Mouse (Mus musculus) retina, postnatal 1 day (tissue): ENCODE data around the gene Dctn3.
"Not testable (repeated sequence)": the region's sequence is repeated elsewhere in the genome, so short reads cannot be mapped to it uniquely, and the experiment has no call there.

Source experiments
- DNase-seq: peaks from one replicate; pipeline ENCODE4 v3.0.0-alpha.2; 2012

Gene Dctn3

DNA sequence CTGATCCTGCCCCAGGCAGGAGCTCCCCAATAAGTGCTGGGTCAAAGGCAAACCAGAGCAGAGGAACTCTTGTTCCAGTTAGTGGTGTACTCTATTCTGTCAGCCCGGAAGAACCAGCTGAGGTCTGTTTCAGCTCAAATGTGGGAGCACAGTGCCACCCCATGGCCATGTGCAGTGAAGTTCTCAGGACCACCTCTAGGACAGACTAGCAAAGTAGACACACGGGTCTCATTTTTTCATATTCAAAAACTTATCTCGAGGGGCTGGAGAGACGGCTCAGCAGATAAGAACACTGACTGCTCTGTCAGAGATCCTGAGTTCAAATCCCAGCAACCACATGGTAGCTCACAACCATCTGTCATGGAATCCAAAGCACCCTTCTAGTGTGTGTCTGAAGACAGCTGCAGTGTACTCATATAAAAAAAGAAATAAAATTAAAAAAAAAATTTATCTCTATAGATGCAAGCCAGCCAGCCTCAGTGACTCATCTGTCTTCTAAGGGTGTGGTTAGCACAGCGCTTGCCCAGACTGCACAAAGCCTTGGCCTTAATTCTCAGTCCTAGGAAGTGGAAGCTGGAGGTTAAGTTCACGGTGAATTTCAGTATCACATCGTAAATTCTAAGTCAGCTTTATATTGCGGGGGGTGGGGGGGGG lies 14.8 kb upstream of the Dctn3 start:
- DNase-seq = peak; percentile 86

DNA sequence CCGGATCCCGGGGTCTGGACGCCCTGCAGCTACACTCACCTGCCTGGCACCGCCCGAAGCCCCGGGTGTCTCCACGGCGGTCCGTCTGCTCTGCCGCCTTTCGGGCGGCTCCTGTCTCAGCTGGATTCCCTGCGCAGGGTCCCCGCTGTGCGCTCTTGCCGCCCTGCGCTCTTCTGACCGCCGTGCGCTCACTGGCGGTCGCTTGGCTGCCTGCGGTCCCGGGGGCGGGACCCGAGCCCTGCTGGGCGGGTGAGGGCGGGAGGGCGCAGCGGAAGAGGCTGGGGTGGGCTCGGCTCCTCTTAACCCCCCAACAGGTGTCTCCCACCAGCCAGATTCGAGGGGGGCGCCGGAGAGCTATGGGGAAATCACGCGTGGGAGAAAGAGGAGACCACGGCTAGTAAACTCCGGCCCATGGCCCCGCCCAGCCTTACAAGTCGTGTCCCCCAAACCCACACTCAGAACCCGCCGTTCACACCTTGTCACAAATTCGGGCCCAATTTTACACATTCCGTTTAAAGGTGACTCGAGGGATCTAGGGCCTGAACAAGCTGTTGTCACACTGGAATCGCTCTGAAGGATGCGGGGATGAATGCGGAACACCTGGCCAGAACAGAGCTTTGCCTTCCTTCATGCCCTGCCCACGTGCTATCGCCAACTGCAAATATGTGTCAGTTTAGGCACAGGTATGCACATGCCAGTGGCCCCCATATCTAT lies 8.2 kb upstream of the Dctn3 start, which contains the start of gene Arid3c:
Gene Arid3c (minus strand): TSS at position 91 of the 714 bp plus-strand sequence.
- peak; percentile 63 for DNase-seq

DNA sequence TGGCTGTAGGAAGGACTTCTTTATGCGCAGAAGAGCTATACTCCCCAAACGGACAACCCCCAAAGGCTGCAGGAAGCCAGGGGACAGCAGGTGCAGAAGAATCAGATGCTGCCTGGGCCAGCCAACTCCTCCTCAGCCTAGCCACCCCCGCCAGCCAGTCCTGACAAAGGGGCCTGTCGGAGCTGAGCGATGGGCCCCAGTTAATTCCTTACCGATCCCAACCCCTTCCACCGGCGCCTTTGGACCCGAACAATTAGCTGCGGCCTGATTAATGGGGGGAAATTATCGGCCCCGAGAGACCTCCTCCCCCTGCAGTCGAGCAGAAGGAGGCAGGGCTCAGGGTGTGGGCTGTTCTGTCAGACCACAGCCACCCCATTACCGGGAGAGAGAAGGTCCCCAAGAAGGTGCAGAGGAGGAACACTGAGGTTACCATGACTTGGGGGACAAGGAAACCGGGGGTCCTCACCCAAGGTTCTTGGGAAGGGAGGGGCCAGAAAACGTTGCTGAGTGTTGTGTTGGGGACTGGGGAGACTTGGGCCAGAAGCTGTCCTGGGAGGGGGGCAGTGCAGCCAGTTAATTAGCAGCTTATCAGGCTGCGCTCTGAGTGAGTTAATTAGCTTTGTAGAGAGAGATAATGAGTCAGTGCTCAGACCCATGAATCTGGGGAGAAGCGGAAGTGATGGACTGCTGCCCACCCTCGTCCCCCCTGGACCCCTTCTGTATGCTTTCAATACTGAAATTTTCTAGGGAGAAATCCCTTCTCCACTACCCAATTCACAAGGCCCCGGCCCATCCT lies 4.1 kb upstream of the Dctn3 start:
- peak; percentile 68 for DNase-seq

DNA sequence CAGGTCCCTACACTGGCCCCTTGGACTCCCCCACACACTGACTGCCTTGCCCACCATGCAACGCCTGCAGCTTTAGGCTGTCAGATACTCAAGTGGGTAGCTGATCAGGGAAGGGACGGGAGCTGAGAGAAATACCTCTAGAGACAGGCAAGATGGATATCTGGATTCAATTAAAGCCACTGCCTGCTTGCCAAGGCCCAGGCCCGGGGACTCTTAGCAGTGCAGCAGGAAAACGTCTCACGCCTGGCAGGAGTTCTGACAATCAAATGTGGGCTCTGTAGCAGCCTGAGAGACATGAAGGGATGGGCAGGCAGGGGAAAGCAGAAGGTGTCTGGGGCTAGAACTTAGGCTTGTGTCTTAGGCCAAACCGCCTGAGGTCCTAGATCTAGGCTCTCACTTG lies 6.1 kb downstream of the Dctn3 start:
- no peak for DNase-seq

DNA sequence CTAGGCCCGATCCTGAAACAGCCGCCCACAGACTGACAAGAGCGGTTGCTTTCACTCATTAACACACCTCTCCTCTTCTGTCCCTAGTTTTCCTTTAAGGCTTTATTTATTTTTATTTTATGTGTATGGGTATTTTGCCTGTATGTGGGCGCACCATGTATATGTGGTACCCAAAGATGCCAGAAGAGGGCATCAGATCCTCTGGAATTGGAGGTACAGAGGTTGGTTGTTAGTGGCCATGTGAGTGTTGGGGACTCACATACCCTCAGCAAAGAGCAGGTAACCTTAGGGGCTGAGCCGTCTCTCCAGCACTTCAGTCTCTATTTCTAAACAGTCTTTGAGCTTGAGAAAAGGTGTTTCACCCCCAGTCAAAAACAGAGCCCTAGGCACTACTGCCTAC lies 7.4 kb downstream of the Dctn3 start:
- DNase-seq = peak; percentile 64

DNA sequence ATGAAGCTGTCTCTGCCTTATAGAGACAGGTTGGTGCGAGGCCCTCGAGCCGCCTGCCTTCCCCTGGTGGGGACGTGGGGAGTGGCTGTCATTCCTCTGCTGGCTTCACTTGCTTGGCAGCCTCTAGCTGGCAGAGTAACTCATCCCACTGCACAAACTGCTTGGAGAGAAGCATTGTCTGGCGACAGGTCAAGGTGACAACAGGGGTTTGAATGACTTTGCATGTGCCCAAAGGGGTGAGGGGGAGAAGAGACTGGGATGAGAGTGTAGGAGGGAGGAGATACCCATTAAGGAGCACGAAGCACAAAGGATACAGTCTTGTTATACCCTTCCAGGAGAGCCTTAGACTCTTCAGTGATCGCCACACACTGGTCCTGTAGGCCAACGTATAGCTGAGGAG lies 7.9 kb downstream of the Dctn3 start:
- no peak for DNase-seq

DNA sequence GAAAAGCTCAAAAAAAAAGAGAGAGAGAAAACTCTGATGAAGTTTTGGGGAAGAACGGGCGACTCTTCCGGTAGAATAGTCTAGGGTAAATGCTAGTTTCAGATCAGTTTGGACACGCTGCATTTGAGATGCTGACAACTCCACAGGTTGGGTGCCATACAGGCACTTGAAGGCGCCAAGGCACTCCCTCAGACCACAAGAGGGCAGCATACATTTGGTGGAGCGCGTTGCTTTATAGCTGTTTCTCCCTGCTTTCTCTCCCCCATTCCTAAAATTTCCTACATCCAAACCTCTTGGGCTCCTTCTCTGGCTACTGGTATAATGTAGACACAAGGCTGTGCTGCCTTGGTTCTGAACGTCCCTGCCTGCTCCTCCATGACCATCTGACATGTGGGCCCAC lies 8.7 kb downstream of the Dctn3 start:
- peak; percentile 79 for DNase-seq

DNA sequence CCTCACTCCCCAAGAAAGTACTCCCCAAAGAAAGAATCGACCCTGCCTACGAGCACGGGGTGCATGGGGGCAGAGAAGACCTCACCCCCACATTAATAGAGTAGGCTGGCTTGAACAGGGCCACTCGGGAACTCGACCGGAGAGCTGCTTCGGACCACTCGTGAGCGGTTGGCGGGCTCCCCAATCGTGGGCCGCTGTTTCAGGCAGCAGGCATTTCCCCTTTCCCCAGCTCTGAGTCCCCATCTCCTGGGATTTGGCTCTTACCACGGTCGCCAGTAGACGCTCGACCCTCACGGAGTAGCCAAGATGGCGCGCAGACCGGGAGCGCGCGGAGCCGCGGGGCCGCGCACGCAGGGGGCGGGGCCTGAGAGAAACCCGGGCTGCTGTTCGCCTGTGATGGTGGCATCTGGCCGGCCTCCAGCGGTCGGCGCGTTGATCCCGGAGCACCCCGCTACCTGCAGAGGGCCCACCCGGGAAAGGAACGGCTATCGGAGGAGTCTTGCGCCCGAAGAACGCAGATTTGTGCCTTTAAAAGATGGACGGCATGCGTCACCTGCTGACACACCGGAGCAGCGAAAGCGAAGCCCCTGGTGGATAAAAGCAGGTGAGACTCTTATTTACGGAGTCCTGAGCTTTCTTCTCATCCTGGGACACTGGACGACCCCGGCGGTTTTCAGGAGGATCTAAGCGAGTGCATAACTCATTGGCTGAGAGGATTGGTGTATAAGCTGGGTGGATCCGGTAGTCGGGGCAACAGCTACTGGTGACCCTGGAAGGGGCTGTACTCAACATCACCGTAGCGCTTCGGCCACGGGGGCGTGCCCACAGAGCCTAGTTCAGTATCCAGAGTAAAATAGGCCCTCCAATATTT lies 9.5 kb downstream of the Dctn3 start, which contains the start of gene Rpp25l:
Gene Rpp25l (minus strand): TSS at position 338 of the 871 bp plus-strand sequence.
- peak; percentile 90 for DNase-seq

DNA sequence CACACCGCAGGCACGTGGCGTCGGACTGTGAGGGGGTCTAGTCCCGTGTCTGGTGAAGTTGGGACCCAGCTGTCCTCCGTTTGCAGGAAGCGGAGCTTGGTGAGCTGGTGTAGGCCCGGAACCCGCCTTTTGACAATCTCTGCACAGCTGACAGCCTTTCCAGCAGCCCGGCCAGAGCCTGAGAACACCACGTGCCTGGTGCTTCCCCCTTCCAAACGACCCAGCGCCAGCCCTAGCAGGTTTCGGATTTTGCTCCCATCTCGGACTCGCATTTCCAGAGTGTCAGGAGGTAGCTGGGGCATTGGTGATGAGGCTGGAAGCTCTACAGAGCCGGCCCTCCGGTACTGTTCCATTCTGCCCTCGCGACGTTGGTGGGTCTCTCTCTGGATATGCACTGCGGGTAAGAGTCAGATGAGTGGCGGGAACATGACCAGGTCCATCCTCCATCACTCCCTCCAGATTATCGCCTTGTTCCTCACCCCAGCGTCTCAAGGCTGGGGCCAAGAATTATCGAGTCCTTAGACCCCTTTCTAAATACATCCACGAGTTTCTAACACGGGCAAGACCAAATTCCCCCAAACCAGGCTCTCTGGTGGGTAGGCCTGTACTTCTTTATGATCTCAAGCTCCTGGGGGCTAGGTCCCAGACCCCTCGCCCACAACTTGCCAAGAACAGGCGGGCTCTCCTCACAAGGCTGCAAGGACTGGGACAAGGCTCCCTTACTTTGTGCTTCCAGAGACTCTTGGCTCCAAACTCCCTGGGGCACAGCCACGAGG lies 10.4 kb downstream of the Dctn3 start:
- no peak for DNase-seq

DNA sequence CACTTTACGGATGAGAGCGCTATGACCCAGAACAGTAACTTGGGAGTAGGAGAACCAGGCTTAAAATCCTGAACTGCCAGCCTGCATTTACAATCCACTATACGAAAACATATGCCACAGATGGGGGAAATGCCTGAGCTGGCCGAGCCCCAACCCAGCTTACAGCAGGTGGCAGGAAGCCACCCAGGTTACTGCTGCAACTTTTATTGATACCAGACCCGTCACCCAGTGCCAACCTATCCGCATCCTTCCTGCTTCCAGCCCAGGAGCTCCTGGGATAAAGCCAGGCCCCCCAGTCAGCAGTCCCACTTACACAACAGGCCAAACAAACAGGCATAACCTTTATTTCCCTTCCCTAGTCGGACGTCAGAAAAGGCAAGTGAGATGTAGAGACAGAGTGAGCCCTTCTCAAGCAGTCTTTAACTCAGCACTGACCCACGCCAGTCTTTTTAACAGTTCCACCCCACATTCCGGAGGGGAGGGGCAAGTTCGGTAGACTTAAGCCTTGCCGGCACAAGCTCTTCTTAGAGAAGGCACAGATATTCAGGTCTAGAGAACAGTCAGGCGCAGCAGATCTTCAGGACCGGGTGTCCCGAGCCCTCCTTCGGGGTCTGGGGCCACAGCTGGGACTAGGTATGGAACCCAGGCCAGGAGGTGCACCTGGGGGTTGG lies 11.1 kb downstream of the Dctn3 start:
- no peak for DNase-seq

DNA sequence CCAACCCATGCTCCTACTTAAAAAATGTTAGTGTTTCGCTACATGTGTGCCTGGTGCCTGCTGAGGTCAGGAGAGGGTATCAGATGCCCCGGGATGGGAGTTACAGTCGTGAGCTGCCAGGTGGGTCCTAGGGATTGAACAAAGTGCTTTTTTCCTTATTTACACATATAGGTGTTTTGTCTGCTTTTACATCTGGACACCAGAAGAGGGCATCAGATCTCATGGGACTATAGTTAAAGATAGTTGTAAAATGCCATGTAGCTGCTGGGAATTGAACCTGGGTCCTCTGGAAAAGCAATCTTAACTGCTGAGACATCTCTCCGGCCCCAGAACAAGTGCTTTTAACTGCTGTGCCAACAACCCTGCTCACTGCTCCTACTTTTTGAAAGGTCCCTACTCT lies 12.7 kb downstream of the Dctn3 start:
- DNase-seq = no peak

DNA sequence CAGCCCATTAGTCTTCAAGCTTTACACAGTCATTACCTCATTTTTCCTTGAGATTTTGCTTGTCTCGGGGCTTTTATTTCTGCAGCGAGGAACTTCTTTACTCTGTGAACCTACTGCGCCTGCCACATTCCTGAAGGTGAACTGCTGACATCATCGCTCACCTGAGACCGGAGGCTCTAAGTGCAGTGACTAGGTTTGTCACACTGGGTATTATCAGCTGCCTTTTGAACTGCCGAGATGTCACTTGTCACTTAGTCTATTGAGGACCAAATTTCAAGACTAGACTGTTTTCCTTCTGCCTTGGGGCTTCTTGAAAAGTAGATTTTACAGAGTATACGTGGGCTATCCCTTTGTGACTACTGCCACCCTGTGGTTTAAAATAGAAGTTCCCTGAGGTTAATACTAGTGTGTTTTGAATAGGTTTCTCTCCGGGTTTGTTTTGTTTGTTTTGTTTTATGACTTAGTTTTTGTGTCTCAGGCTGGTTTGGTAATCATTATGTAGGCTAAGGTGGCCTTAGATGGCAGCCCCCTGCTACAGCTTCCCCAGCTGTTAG lies 14.7 kb downstream of the Dctn3 start:
- peak; percentile 79 for DNase-seq

DNA sequence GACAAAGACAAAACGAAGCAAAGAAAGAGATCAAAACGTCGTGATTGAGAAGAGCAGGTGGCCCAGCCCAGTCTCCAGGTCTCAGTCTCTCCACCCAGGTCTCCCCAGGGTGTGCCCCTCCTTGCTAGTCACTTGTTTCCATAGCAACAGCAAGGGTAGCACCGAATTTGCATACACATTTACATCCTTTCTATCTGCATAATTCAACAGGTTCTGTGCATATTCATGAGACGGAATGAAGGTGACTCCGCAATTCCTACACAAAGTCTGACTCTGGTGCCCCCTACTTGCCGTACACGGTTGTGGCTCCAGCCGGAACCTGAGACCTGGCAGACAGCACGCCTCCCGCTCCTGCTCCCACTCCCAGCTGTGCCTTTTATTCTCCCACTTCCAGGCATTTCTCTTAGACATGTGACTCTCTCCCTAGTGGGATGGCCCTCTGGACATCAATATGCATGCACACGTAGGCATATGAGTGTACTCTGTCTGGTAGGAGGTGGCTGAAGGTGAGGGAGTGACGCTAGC lies 15.9 kb downstream of the Dctn3 start:
- peak; percentile 82 for DNase-seq

DNA sequence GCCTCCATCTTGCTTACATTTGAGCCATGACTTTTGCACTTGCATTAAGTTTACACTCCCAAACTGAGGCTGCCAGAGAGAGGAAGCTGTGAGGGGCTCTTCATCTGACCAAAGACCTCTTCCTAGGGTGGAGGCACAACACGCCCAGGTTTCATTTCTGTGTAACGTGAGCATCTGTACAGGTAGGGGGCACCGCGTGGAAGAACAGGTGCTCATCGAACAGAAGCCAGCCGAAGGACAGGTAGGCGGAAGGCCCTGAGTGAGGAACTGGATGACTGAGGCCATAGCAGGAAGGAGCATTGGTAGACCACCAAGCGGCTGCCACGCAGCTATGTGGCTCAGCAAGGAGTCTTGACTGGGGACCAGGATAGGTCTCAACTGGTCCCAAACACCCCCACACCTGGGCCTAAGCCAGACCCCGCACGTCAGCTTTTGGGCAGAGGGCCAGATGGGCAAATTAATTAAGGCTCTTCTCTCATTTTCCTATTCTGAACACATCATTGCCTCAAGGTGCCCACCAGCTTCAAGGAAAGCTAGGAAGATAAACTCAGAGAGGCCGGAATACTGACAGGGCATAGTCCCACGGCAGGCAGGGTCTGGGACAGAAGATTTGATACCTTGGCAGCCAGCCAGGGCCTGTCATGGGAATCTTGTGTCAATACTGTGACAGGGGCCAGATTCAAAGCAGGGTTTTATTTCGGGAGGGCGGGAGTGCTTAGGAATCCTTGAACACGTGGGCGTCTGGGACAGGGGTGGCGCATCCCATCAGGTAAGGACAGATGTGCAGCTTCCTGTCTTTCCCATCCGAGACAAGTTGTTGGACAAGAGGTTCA lies 16.8 kb downstream of the Dctn3 start:
- no peak for DNase-seq

DNA sequence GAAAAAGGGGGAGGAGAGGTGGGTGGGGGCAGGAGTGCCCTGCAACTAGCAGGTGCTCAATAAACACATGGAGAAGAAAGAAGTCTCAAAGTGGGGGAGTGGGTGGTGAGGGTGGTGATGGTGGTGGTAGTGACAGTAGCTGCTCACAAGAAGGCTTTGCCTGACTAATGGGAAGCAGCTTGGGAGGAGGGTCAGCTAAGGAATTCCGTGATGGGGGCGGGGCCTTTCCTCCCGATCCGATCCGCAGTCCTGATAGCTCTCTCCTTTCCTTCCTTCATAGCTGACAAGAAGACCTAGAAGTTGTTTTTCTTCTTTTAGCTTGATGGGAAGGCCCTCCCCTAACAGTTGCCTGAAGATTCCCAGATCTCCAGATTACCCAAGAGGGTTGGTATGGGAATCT lies 18.3 kb downstream of the Dctn3 start:
- no peak for DNase-seq

DNA sequence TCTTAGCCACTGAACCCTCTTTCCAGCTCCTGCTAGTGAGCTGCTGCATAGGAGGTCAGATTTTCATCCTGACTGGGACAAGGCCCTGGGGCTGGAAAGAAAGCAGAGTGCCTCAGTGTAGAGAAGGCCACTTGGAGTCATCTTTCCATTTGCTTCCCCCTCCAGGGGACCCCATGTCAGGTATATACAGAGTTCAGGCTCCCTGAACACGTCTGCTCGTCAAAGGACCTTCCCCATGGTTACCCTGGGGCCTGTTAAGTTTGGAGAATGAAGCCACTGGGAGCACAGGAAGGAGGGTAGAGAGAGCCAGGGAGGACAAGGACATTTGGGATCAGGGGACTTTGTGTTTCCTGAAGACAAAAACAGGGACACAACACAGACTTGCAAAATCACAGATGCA lies 20.7 kb downstream of the Dctn3 start:
- DNase-seq = not testable (repeated sequence)

DNA sequence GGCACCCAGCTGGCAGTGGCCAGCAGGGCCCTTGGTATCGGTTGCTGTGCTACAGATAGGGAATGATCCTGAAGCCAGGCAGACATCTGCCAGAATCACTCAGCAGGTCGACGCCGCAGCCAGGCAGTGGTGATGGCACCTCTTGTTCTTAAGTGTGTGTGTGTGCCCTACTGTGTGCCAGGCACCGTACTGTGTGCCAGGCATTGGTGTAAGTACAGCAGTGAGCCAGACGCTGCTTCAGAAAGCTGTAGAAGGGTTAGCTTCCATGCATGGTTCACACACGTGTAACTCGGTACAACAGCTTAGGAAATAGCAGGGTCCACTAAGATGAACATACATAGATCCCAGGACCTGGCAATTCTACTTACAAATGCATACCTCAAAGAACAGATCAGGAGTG lies 22.7 kb downstream of the Dctn3 start:
- not testable (repeated sequence) for DNase-seq

DNA sequence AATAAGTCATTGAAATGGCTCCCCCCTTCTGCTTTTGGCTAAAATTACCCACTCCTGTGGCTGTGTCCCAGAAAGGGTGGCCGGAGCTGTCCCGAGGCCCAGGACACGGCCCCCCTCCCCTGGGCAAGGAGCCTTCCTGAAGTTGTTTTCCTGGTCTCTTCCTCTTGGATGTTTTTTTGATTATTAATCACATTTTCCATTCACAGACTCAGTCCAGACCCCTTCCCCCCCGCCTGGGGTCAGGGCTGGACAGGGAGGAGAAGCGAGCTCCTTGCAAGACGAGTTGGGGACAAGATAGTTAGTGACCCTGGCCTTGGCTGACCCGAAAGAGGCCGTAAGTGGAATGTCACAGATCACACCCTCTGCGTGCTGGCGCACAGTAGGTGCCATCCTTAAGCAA lies 23.2 kb downstream of the Dctn3 start, which contains the start of gene Il11ra1:
Gene Il11ra1 (plus strand): TSS at position 207 of the 400 bp plus-strand sequence.
- not testable (repeated sequence) for DNase-seq

DNA sequence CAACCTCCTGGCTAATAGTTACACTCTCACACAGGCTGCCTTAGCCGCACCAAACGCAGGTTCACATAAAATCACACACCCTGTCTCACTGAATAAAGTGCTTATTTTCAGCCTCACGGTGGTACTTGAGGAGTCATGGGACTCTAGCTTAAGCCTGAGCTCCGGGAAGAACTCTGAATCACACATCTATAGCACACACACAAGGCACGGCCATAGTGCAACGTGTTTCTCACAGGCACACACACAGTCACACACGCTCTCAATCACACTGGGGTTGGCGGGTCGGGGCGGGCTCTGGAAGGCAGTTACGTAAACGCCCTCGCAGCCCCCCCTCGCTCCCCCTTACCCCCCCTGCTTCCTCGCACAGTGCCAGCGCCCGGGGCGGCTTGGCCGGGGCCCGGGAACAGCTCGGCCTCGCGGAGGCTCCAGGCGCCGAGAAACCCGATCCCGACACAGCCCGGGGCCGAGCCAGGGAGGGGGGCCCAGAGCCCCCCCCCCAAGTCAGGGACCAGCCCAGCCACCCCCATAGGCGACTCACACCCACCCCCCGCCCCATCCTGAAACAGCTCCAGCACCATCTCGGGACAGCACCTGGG lies 24.5 kb downstream of the Dctn3 start:
- DNase-seq = not testable (repeated sequence)
